Mouse (Mus musculus): ENCODE measurements around the gene Wipi1.
"Not testable (repeated sequence)": the region's sequence is repeated elsewhere in the genome, so short reads cannot be mapped to it uniquely, and the experiment has no call there.

The Wipi1 gene

DNA sequence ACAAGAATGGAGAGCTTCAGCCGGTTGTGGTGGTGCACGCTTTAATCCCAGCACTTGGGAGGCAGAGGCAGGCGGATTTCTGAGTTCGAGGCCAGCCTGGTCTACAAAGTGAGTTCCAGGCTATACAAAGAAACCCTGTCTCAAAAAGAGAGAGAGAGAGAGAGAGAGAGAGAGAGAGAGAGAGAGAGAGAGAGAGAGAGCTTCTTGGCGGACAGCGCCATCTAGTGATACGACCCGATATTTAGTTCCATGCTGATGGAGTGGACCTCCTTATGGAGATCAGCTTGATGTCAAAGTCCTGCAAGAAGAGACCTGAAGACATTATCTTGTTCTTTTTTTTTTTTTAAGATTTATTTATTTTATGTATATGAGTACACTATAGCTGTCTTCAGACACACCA is 7.3 kb upstream of the Wipi1 start:
- DNase-seq (ENCODE audit: low spot score) = not testable (repeated sequence)

- no peak for DNase-seq (ENCODE audit: low spot score)
These were observed 5.0 kb upstream of the Wipi1 start for GRCm38 (mm10) chr11:109616766-109617165.

GRCm38 (mm10) chr11:109616352-109616751 is 4.6 kb upstream of the Wipi1 start:
- DNase-seq (ENCODE audit: low spot score) = no peak

DNA sequence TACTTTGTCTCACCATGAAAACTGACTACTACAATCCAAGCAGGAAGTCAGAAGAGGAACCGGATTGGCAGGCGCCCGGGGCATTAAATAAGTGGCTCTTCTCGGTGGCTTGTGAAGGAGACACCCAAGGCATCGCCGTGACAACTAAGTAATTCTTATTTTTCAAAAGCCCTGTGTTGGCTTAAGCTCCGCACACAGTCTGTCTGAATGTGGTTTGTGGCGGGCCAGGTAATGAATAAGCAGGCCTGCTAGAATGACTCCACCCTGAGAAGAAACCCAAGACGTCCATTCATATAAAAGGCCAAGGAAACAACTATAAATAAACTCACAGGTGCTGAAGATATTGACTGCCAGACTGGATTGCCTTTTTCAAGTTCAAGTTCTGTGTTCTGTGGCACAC is 3.5 kb upstream of the Wipi1 start:
- no peak for DNase-seq (ENCODE audit: low spot score)

- no peak for DNase-seq (ENCODE audit: low spot score)
These were observed 1.2 kb upstream of the Wipi1 start for GRCm38 (mm10) chr11:109612871-109613529.

GRCm38 (mm10) chr11:109610795-109611302 is 918 bp downstream of the Wipi1 start:
- no peak for DNase-seq (ENCODE audit: low spot score)

- DNase-seq (ENCODE audit: low spot score) = no peak
These were observed 1.5 kb downstream of the Wipi1 start for GRCm38 (mm10) chr11:109610046-109610794.

GRCm38 (mm10) chr11:109608976-109609625 is 2.7 kb downstream of the Wipi1 start:
- DNase-seq (ENCODE audit: low spot score) = no peak

- DNase-seq (ENCODE audit: low spot score) = no peak
These were observed 4.2 kb downstream of the Wipi1 start for GRCm38 (mm10) chr11:109607600-109607999.

DNA sequence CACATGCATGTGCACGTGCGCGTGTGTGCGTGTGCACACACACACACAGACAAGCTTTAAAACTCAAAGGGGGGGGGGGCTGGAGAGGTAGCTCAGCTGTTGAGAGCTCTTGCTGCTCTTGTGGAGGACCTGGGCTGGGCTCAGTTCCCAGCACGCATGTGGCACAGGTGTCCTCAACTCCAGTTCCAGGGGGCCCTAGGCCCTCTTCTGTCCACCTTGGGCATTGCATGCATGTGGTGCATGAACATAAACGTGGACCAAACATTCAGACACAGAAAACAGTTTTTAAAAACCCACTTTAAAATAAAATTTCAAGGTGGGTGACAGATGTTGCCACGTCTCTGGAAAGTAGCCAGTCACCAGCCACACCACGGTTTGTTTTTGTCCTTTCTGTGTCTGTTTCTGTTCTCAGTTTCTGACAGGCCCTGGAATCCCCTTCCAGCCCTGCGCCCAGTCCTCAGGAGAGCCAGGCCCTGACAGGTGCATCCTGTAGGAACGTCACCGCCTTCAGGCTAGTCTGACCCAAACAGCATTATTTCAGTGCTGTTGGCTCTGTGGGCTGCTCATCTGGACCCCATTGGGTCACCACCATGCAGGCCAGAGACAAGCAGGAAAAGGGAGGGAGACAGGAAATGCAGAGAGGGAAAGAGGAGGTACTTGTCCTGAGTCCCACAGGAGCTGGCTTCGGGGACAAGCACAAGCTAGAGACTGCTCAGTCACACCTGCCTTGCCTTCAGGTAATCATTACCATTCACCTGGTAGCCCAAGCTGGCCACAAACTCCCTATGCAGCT is 12.8 kb downstream of the Wipi1 start:
- no peak for DNase-seq (ENCODE audit: low spot score)

- no peak for DNase-seq (ENCODE audit: low spot score)
These were observed 17.0 kb downstream of the Wipi1 start for GRCm38 (mm10) chr11:109594761-109595160.

- no peak for DNase-seq (ENCODE audit: low spot score)
These were observed 18.4 kb downstream of the Wipi1 start for GRCm38 (mm10) chr11:109593200-109593981.

DNA sequence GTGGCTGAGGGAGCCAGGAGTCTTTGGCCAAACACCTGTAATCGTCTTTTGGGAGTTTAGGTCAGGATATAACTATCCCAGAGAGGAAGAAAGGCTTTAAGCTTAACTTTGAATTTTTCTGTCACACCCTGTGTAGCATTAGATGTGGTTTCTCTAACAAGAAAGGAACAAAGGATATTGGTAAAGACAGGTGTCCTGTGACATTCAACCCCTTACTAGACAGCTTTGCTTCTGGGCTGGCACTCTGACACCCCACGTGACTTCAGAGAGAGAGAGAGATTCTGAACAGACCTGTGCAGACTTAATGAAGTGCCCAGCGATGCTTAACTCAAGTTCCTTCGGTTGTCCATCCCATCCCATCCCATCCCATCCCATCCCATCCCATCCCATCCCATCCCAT is 20.3 kb downstream of the Wipi1 start:
- no peak for DNase-seq (ENCODE audit: low spot score)

DNA sequence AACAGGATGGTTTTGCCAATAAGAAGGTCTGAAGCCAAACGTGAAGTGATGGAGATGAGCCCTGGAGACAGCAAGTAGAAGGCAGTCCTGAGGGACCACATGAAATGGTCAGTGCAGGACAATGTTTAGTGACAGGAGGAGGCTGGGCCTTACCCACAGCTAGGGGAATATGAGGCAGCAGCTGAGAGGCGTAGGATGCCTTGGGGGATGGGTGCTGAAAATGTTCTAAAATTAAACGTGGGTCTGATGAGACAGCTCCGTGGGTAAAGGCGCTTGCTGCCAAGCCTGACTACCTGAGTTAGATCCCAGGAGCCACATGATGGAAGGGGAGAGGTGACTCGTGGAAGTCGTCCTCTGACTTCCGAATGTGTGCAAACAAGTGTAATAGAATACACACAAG is 21.8 kb downstream of the Wipi1 start:
- DNase-seq (ENCODE audit: low spot score) = no peak

DNA sequence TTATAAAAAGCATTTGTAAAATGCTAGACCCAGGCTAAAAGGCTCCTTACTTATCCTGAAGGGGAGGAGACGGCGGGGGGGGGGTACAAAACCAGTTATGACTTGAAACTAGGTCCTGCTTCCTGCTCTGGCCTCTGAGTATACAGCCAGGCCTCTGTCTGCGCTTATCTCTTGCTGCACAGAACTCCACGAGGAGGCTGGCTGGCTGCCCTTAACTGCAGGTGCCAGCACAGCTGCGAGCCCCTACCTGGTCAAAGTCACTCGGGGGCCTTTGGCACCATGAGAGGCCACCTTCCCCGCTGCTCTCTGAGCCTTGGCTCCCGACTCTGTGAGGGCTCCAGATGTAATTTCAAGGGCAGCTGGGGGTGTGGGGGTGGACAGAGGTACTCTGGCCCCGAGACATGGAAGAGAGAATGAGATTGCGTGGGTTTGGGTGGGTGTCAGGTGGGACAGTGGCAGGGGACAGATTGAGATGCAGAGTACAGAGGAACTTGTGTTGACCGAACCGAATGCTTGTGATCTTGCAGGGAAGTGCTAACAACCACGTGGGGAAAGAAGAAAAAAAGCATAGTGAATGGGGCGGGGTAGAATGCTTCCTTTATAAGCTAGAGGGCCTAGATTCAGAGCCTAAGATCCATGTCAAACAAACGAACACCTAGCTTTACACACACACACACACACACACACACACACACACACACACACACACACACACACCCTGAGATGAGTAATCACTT is 24.0 kb downstream of the Wipi1 start:
- DNase-seq (ENCODE audit: low spot score) = no peak

DNA sequence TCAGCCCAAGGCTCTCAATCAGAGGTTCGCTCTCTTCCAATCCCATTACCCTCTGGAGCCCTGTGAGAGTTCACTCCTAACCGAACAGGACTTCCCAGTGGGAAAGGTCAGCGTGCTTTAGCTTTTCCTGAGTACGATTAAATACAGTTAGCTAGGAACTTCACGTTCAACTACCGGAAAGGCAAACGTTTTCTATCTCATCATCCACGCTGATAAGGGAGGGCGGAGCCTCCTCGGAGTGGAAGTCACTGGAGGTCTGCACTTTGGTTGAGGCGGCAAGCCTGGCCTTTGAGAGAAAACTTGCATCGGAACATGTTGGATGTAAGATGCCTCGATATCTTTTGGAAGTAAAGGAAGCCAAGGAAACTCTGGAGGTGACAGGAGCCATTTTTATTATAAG is 24.7 kb downstream of the Wipi1 start:
- no peak for DNase-seq (ENCODE audit: low spot score)

- DNase-seq (ENCODE audit: low spot score) = no peak
These were observed 25.3 kb downstream of the Wipi1 start for GRCm38 (mm10) chr11:109586424-109586823.

GRCm38 (mm10) chr11:109584843-109585713 is 26.7 kb downstream of the Wipi1 start:
- DNase-seq (ENCODE audit: low spot score) = peak; percentile 58

DNA sequence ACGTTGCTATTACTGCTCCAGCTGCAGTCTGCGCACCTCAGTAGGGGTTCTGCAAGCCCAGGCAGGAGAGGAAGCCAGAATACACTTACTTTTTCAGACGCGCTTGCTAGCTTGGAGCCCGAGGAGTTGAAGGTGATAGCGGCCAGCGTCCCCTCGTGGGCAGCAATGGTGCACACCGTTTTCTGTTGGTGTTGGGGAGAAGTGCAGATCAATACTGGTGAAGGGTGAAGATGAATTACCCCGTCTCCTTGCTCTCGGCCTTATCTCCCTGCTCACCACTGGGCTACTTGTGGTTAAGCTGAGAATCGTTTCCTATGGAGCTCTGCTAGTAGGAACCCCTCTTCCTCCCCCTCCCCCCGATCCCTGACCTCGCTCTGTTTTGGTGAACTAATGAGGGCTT is 27.8 kb downstream of the Wipi1 start:
- DNase-seq (ENCODE audit: low spot score) = no peak

DNA sequence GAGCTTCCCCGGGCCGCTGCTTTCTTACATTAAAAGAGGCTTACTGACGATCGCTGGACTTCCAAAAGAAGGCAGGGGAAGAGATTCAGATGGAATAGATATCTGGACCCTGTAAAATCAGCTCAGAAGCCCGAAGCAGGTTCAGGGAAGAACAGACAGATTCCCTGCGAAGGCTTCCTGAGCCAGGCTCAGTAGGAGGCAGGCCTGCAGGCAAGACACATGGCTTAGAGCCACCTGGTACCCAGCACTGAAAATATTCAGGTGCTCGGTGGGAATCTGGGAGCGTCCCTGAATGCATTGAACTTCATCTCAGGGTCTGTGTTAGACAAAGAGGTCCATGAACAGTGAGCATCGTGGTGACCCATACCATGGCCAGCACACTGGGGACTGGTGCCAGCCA is 31.8 kb downstream of the Wipi1 start:
- DNase-seq (ENCODE audit: low spot score) = no peak

Data from left cerebral cortex, adult 11 months (tissue).